Comparison of ENCODE assay signal across 27 mouse cellular contexts in genomic region chr5:10393571-10393970, GRCm38 (mm10).
"Had no signal": no experiment of that assay in that cellular context is flagged by ENCODE, and none has a peak within 500 bp of the region (broad histone marks: within the 10 kb centered on the region; RNA-seq: fewer than 3 reads in every experiment).

No protein-coding gene starts in this region.

- H3K4me3 ChIP-seq: gastrocnemius, adult 2 months; heart, adult 2 months; heart, embryonic 13.5 days; heart, embryonic 15.5 days; hindbrain, embryonic 13.5 days; hindbrain, embryonic 15.5 days; kidney, embryonic 15.5 days; limb, embryonic 13.5 days; limb, embryonic 15.5 days; liver, embryonic 12.5 days had no signal

- H3K27ac ChIP-seq: gastrocnemius, adult 2 months; heart, adult 2 months; heart, embryonic 13.5 days; heart, embryonic 15.5 days; hindbrain, embryonic 13.5 days; hindbrain, embryonic 15.5 days; hindbrain, postnatal 0 days; kidney, embryonic 15.5 days; kidney, postnatal 0 days; limb, embryonic 13.5 days; limb, embryonic 15.5 days; liver, embryonic 12.5 days; liver, embryonic 14.5 days had no signal

- ATAC-seq: hindbrain, postnatal 0 days; intestine, embryonic 16.5 days; liver, embryonic 12.5 days had no signal

- DNase-seq: gastrocnemius, adult 2 months; gastrocnemius, postnatal 10 days; gastrocnemius, postnatal 25 days; heart, adult 11 months; heart, adult 2 months; heart, postnatal 14 days; heart, postnatal 36 days; kidney, adult 11 months; kidney, adult 2 months; kidney, adult 9 months; kidney, postnatal 14 days; kidney, postnatal 36 days; layer of hippocampus, adult 9-11 months; layer of hippocampus, postnatal 36 days; left cerebral cortex, postnatal 4 days had no signal
